Mouse (Mus musculus) G1E (cell line): ENCODE measurements around the gene B130006D01Rik. TPM values are rescaled to one million over a fixed set of nuclear protein-coding genes. Genes with fewer than 3 reads are reported as not detected.

ENCODE experiments used
- ATAC-seq: 2 replicates; pipeline ENCODE4 v1.8.0; 2016; ENCODE audit warnings: mild to moderate bottlenecking; ENCODE audit not compliant: insufficient number of reproducible peaks, poor library complexity, low FRiP score, severe bottlenecking; ENCODE audit errors: extremely low read depth
- DNase-seq: peaks from one replicate; pipeline ENCODE4 v3.0.0; 2012; ENCODE audit warnings: low spot score
- H3K27me3 ChIP-seq: 2 replicates; pipeline ENCODE4 v1.6.1; 2012; ENCODE audit warnings: mild to moderate bottlenecking, low read length, inconsistent platforms; ENCODE audit not compliant: insufficient read depth
- H3K36me3 ChIP-seq: replicated peaks from 2 replicates; pipeline ENCODE3; 2012; ENCODE audit warnings: mild to moderate bottlenecking, inconsistent platforms
- H3K4me1 ChIP-seq: 2 replicates; pipeline ENCODE4 v1.6.1; 2012; ENCODE audit warnings: low read depth, low read length, inconsistent platforms, mixed read lengths; ENCODE audit not compliant: insufficient read depth
- H3K4me3 ChIP-seq: 2 replicates; pipeline ENCODE4 v1.5.1; 2012; ENCODE audit warnings: low read depth, mild to moderate bottlenecking, inconsistent platforms, low read length, moderate library complexity, mixed read lengths
- H3K9me3 ChIP-seq: replicated peaks from 2 replicates; pipeline ENCODE4 v1.6.1; 2012; ENCODE audit warnings: inconsistent platforms
- CTCF ChIP-seq: IDR thresholded peaks from 2 replicates; pipeline ENCODE4 v1.5.1; 2012; ENCODE audit warnings: low read depth, low read length, inconsistent platforms, mixed read lengths
- GATA1 ChIP-seq: IDR thresholded peaks from 2 replicates; pipeline ENCODE4 v1.6.1; 2012; ENCODE audit warnings: borderline replicate concordance, low read length, inconsistent platforms, mixed read lengths
- GATA2 ChIP-seq: IDR thresholded peaks from 2 replicates; pipeline ENCODE4 v1.6.1; 2012; ENCODE audit warnings: low read depth, low read length, inconsistent platforms, borderline replicate concordance
- POLR2AphosphoS5 ChIP-seq: IDR thresholded peaks from 2 replicates; pipeline ENCODE4 v1.6.1; 2012; ENCODE audit warnings: low read depth, low read length, inconsistent platforms; ENCODE audit not compliant: insufficient replicate concordance
- TAL1 ChIP-seq: conservative IDR thresholded peaks from 2 replicates; pipeline ENCODE4 v1.6.1; 2012; ENCODE audit warnings: low read depth, low read length, inconsistent platforms, mixed read lengths
- polyA plus RNA-seq: library from polyadenylated mRNA; stranded (reverse); fragments of >175 nt; gene quantifications from 2 replicates; pipeline ENCODE4 v1.2.3, GENCODE M21; 2012
- total RNA-seq, 2 experiments: library from RNA; stranded (forward) in 1 of 2; stranded (reverse) in 1 of 2; fragments of 200-1000 nt in 1 of 2; fragments of >200 nt in 1 of 2; fragmentation: Nextera tagmentation in 1 of 2; gene quantifications; 2 replicates each; pipeline ENCODE4 v1.2.3; 2014 to 2017

Gene B130006D01Rik
- total and polyA plus RNA-seq, 3 experiments = 0.02 to 28.1 (median 9.0) TPM

- Histone ChIP-seq H3K4me3 (peak within 1 kb of the TSS; percentile 98), H3K36me3 (peaks cover 20% of the 10 kb centered on the region), H3K27me3 (no peaks in the 10 kb centered on the region), H3K9me3 (no peaks in the 10 kb centered on the region), H3K4me1 (peaks cover 76% of the 10 kb centered on the region)
- ATAC-seq (peak; percentile 70), DNase-seq (peak; percentile 93)
- TF ChIP-seq GATA1 (no peak), GATA2 (no peak), TAL1 (no peak), POLR2AphosphoS5 (no peak), CTCF (no peak)
Measured at GRCm38 (mm10) chr11:95712563-95713224, 10.7 kb upstream of the B130006D01Rik start, which contains the start of gene Zfp652. Gene Zfp652 (plus strand): TSS chr11:95712673.

GRCm38 (mm10) chr11:95713225-95713810 lies 10.1 kb upstream of the B130006D01Rik start:
- DNase-seq (peak; percentile 45), ATAC-seq (peak; percentile 32; the same call in 1 of the 2 replicates)
- TF ChIP-seq TAL1 = peak; percentile 39; the same call in 1 of the 2 replicates
- no peak for TF ChIP-seq GATA1
- TF ChIP-seq POLR2AphosphoS5 = 0 out of 2 replicates have a peak, but pooled peaks have one; percentile 43
- TF ChIP-seq CTCF = no peak
- no peaks in the 10 kb centered on the region for H3K27me3 ChIP-seq
- H3K4me3 ChIP-seq = peak overlapping the region; percentile 98
- H3K9me3 ChIP-seq = no peaks in the 10 kb centered on the region
- H3K4me1 ChIP-seq = peaks cover 70% of the 10 kb centered on the region
- H3K36me3 ChIP-seq = peaks cover 20% of the 10 kb centered on the region

- Histone ChIP-seq H3K9me3 (no peaks in the 10 kb centered on the region), H3K4me3 (peak overlapping the region; percentile 98), H3K36me3 (peaks cover 21% of the 10 kb centered on the region), H3K27me3 (no peaks in the 10 kb centered on the region), H3K4me1 (peaks cover 68% of the 10 kb centered on the region)
- ATAC-seq (no peak), DNase-seq (no peak)
- TF ChIP-seq GATA2 (no peak), GATA1 (no peak), POLR2AphosphoS5 (peak; percentile 31)
Measured at GRCm38 (mm10) chr11:95713811-95714241, 9.6 kb upstream of the B130006D01Rik start.

- ATAC-seq (no peak), DNase-seq (no peak)
- H3K9me3 ChIP-seq = no peaks in the 10 kb centered on the region
- peaks cover 25% of the 10 kb centered on the region for H3K36me3 ChIP-seq
- peak overlapping the region; percentile 98 for H3K4me3 ChIP-seq
- H3K27me3 ChIP-seq = no peaks in the 10 kb centered on the region
- TF ChIP-seq GATA1 = no peak
- no peak for TF ChIP-seq CTCF
- TF ChIP-seq TAL1 = no peak
- TF ChIP-seq POLR2AphosphoS5 = no peak
- TF ChIP-seq GATA2 = no peak
- peaks cover 68% of the 10 kb centered on the region for H3K4me1 ChIP-seq
Measured at GRCm38 (mm10) chr11:95714411-95714810, 9.0 kb upstream of the B130006D01Rik start.

- ATAC-seq (no peak), DNase-seq (no peak)
- Histone ChIP-seq H3K4me3 (peak overlapping the region; percentile 98), H3K36me3 (peaks cover 35% of the 10 kb centered on the region), H3K27me3 (no peaks in the 10 kb centered on the region), H3K4me1 (peaks cover 53% of the 10 kb centered on the region), H3K9me3 (no peaks in the 10 kb centered on the region)
- no peak for TF ChIP-seq POLR2AphosphoS5
- TF ChIP-seq CTCF = no peak
- TF ChIP-seq GATA2 = no peak
- TF ChIP-seq TAL1 = no peak
- no peak for TF ChIP-seq GATA1
Measured at GRCm38 (mm10) chr11:95716136-95716535, 7.3 kb upstream of the B130006D01Rik start.

- ATAC-seq = no peak
Measured at GRCm38 (mm10) chr11:95719356-95719755, 4.0 kb upstream of the B130006D01Rik start.

GRCm38 (mm10) chr11:95724466-95724865 lies 1.1 kb downstream of the B130006D01Rik start:
- peaks cover 49% of the 10 kb centered on the region for H3K4me1 ChIP-seq
- H3K36me3 ChIP-seq = peaks cover 54% of the 10 kb centered on the region
- ATAC-seq (no peak), DNase-seq (no peak)
- no peaks in the 10 kb centered on the region for H3K9me3 ChIP-seq
- no peak for TF ChIP-seq GATA1
- TF ChIP-seq CTCF = no peak
- no peak for TF ChIP-seq POLR2AphosphoS5
- TF ChIP-seq GATA2 = no peak
- no peak for TF ChIP-seq TAL1
- H3K27me3 ChIP-seq = no peaks in the 10 kb centered on the region
- no peak overlapping the region for H3K4me3 ChIP-seq

More at GRCm38 (mm10) chr11:95719356-95719755, 4.0 kb upstream of the B130006D01Rik start:
- H3K4me3 ChIP-seq = no peak overlapping the region
- DNase-seq = no peak
- H3K27me3 ChIP-seq = no peaks in the 10 kb centered on the region
- H3K4me1 ChIP-seq = peaks cover 49% of the 10 kb centered on the region
- peaks cover 49% of the 10 kb centered on the region for H3K36me3 ChIP-seq
- TF ChIP-seq CTCF (no peak), GATA1 (no peak)
- H3K9me3 ChIP-seq = no peaks in the 10 kb centered on the region
